Mouse (Mus musculus) embryonic stem cell, embryonic (primary cell): ENCODE data around the gene Keap1.

ENCODE experiments used
- CTCF ChIA-PET, 4 experiments: fragments of 300-600 bp in 2 of 4; fragments of 350-600 bp in 2 of 4; sonication (Branson Sonifier 250); formaldehyde crosslinking; loops; one replicate each; lab custom pipeline; 2022; ENCODE audit warnings: inconsistent platforms in 2 of 4; lab: Charles Lee
- POLR2A ChIA-PET, 4 experiments: fragments of 300-600 bp in 2 of 4; fragments of 350-600 bp in 2 of 4; sonication (Branson Sonifier 250); formaldehyde crosslinking; loops; one replicate each; lab custom pipeline; 2022; ENCODE audit warnings: antibody characterized with exemption in 4 of 4, inconsistent platforms in 1 of 4; lab: Charles Lee

The Keap1 gene

DNA sequence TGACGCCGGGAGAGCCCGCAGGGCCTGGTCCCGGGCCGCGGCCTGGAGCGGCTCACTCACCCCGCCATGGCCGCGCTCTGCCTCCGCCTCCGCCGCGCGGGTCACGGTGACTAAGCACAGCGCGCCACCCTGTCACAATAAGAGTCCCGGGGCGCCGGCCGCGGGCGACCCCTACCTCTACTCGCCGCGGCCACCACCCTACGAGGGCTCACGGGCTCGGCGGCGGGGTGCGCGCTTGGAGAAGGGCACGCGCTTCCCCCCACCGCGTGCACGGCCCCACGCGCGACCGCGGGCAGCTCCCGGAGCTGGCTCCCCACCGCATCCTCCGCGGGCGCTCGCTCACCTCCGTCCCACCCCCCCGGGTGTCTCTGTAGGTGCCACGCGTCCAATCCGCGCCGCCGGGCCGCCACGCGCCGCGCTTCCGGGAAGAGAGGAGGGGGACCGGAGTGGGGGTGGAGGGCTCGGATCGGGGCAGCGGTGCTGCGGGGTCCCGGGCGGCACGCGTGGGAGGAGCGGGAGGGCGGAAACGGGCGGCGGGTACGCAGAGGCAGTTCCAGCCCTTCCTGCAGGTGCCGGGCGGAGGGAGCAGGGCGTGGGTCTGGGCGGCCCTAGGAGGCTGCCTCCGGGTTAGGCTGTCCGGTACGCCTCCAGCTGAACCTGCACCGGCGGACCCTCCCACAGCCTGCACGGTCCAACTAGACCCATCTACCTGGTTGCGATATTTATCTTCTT lies at the start of gene Keap1:
Gene Keap1 (minus strand): TSS at position 629 of the 732 bp plus-strand sequence.
- ChIA-PET CTCF (interaction anchor here in 3 of 4 experiments (0.5 to 4.1 kb wide), 13 partner anchors 13 to 118 kb away, joined by 3 to 36 read pairs (median 4); partner anchors contain the start of gene Cdkn2d (in 2 of the 3)), POLR2A (interaction anchor here (0.6 to 11.6 kb wide), 40 partner anchors 9 to 593 kb away, joined by 3 to 223 read pairs (median 5); partner anchors contain the start of genes Atg4d (in 3 of the 4), Cdkn2d (in 2 of the 4), Kri1 (in 2 of the 4) and Ap1m2 (in 1 of the 4))

- POLR2A ChIA-PET = interaction anchor here in 3 of 4 experiments (0.5 to 2.7 kb wide), 26 partner anchors 10 to 144 kb away, joined by 3 to 12 read pairs (median 4); partner anchors contain the start of gene Slc44a2 (in 1 of the 3)
Observed at GRCm38 (mm10) chr9:21288404-21289336, 49.5 kb upstream of the Keap1 start.

DNA sequence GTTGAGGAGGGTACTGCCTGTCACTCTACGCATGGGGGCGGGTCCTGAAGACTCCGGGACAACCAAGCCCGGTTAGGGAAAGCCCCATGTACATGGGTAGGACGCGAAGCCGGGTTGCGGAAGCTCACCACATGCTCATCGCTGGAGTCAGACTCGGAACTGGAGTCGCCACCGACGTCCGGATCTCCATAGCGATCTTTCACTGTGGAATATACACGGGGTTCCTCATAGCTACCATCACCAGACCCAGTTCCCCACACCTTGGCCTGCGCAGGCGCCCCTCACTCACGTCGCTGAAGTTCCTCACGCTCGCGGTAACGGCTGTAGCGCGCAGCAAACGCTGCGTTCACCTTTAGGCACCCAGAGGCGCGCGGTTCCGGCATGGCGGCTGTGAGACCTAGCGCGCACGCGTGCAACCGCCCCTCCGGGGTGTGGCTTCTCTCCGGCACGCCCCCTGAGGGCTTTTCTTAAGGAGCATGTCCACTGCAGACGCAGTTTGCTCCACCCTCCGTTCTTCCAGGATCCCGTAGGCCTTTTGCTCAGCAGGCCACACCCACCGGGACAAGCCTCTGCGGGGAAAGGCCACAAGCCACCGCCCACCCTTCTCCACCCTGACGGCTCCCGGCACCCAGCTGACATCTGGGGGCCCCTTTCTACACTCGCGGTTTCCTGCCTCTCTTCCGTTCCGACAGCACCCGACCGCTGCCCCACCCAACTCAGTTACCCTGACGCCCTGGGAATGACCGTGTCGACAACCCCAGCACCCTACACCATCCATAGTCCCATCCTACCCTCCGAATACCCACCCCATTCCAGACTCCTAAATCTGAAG lies 48.6 kb upstream of the Keap1 start, which contains the start of gene Kri1:
Gene Kri1 (minus strand): TSS at position 399 of the 832 bp plus-strand sequence.
- ChIA-PET CTCF (interaction anchor here in 1 of 4 experiments (0.7 to 1.6 kb wide), 3 partner anchors 25 to 70 kb away, joined by 3 to 8 read pairs (median 4); no protein-coding TSS in a partner anchor), POLR2A (interaction anchor here in 3 of 4 experiments (0.5 to 2.7 kb wide), 47 partner anchors 9 to 258 kb away, joined by 3 to 12 read pairs (median 3); partner anchors contain the start of genes Keap1 (in 2 of the 3), Atg4d (in 1 of the 3), Gm38431 (in 1 of the 3) and Raver1 (in 1 of the 3))

More at GRCm38 (mm10) chr9:21288404-21289336, 49.5 kb upstream of the Keap1 start:
- CTCF ChIA-PET = interaction anchor here in 1 of 4 experiments (1.6 kb wide), 1 partner anchor 69 kb away, joined by 8 read pairs; no protein-coding TSS in a partner anchor

- ChIA-PET POLR2A (interaction anchor here in 3 of 4 experiments (0.8 to 6.0 kb wide), 30 partner anchors 10 to 259 kb away, joined by 3 to 39 read pairs (median 4); partner anchors contain the start of genes Keap1 (in 2 of the 3), Atg4d (in 1 of the 3), Gm38431 (in 1 of the 3) and Raver1 (in 1 of the 3)), CTCF (interaction anchor here in 2 of 4 experiments (0.6 to 1.6 kb wide), 3 partner anchors 71 kb away, joined by 5 to 9 read pairs (median 8); no protein-coding TSS in a partner anchor)
Observed at GRCm38 (mm10) chr9:21286753-21287152, 47.6 kb upstream of the Keap1 start.

- ChIA-PET POLR2A (interaction anchor here in 1 of 4 experiments (1.0 to 6.0 kb wide), 7 partner anchors 8 to 165 kb away, joined by 3 to 39 read pairs (median 4); partner anchors contain the start of gene Atg4d), CTCF (interaction anchor here (0.6 to 1.5 kb wide), 6 partner anchors 27 to 1242 kb away, joined by 3 to 7 read pairs (median 3); no protein-coding TSS in a partner anchor)
Observed at GRCm38 (mm10) chr9:21283994-21284393, 44.8 kb upstream of the Keap1 start.

- ChIA-PET POLR2A (interaction anchor here in 2 of 4 experiments (0.6 to 6.0 kb wide), 9 partner anchors 7 to 528 kb away, joined by 3 to 39 read pairs (median 4); partner anchors contain the start of gene Atg4d (in 1 of the 2)), CTCF (interaction anchor here (0.6 to 1.5 kb wide), 9 partner anchors 28 to 1241 kb away, joined by 3 to 12 read pairs (median 4); partner anchors contain the start of gene Slc44a2 (in 1 of the 4))
Observed at GRCm38 (mm10) chr9:21283591-21283990, 44.4 kb upstream of the Keap1 start.

DNA sequence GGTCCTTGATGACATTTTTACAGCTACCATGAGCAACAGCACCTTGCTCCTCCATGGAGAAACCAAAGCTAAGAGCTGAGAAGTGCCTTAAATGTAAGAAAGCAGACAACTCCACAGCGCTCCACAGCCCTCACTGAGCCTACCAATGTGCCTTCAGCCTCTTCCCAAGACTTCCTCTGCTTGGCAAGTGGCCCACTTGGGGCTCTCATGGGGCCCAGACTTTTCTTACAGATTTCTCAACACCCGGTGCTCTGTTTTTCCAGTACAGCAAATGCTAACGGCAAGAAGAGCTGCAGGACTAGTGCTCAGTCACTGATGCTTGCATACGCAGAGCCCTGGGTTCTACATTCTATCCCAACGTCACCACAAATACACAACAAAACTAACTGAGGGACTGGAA lies 38.6 kb upstream of the Keap1 start:
- POLR2A ChIA-PET = interaction anchor here in 3 of 4 experiments (0.6 to 5.4 kb wide), 10 partner anchors 7 to 179 kb away, joined by 3 to 36 read pairs (median 9); partner anchors contain the start of genes Atg4d (in 3 of the 3), Cdkn2d (in 2 of the 3) and Kri1 (in 1 of the 3)
- CTCF ChIA-PET = interaction anchor here in 2 of 4 experiments (0.8 to 1.5 kb wide), 3 partner anchors 13 to 49 kb away, joined by 3 to 4 read pairs (median 4); partner anchors contain the start of gene Atg4d (in 1 of the 2)

DNA sequence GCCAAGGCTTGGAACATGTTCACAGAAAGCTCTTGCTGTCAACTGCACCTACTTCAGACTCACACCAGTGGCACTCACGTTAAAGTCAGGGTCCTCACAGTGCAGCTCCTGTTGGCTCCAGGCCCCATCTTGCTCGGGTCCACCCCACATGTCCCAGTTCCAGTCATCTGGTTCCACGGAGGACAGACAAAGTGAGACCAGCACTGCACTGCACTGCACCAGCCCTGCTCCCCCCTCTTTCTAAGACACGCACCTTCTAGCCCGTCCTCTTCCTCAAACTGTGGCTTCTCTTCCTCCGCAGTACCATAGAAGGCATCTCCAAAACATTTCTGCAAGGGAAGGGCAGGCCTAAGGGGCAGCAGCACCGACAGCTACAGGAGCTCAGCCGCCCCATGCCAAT lies 37.1 kb upstream of the Keap1 start:
- ChIA-PET CTCF (interaction anchor here in 1 of 4 experiments (0.9 to 1.5 kb wide), 3 partner anchors 9 to 35 kb away, joined by 3 to 6 read pairs (median 4); partner anchors contain the start of gene Atg4d), POLR2A (interaction anchor here in 3 of 4 experiments (0.6 to 5.4 kb wide), 12 partner anchors 9 to 125 kb away, joined by 3 to 36 read pairs (median 7); partner anchors contain the start of genes Atg4d (in 3 of the 3), Cdkn2d (in 2 of the 3) and Kri1 (in 1 of the 3))

- POLR2A ChIA-PET = interaction anchor here (0.5 to 5.4 kb wide), 17 partner anchors 9 to 234 kb away, joined by 3 to 36 read pairs (median 6); partner anchors contain the start of genes Atg4d (in 4 of the 4), Cdkn2d (in 3 of the 4), Kri1 (in 1 of the 4) and Tmed1 (in 1 of the 4)
Observed at GRCm38 (mm10) chr9:21275727-21276126, 36.6 kb upstream of the Keap1 start.

DNA sequence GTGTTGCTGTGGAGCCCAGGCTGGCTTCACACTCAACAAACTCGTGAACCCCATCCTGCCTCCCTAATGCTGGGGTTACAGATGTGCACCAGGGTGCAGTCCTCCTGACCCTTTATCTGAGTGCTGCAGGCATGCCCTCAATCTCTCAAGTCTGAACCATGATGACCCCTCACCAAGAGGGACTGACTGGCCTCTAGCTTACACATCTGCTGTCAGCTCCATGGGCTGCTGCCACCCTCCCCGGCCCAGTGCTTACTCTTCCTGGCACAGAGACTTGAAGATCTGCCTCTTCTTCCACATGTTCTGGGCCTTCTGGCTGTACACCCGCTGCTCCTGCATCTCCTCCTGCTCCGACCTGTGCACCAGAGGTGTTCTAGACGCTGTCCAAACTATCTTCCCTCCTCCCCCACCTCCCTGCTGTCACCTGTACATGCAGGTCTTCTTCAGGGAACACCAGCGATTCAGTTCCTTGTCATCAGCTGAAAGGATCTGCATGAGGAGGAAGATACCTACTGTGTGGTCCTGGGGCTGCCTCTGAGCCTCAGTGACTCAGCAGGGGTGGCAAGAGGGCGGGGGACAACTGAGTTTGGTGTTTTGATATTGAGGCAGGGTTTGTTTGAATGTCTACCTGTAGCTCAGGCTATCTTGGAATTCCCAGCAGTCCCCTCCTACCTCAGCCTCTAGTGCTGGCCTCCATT lies 36.0 kb upstream of the Keap1 start:
- ChIA-PET CTCF (interaction anchor here in 2 of 4 experiments (0.9 to 1.4 kb wide), 2 partner anchors 10 to 34 kb away, joined by 4 to 6 read pairs; no protein-coding TSS in a partner anchor), POLR2A (interaction anchor here (0.5 to 5.4 kb wide), 17 partner anchors 8 to 235 kb away, joined by 3 to 39 read pairs (median 7); partner anchors contain the start of genes Atg4d (in 4 of the 4), Cdkn2d (in 3 of the 4), Kri1 (in 1 of the 4) and Tmed1 (in 1 of the 4))

More at GRCm38 (mm10) chr9:21275727-21276126, 36.6 kb upstream of the Keap1 start:
- CTCF ChIA-PET = interaction anchor here in 1 of 4 experiments (0.9 kb wide), 1 partner anchor 9 kb away, joined by 6 read pairs; no protein-coding TSS in a partner anchor

GRCm38 (mm10) chr9:21274336-21274735 lies 35.2 kb upstream of the Keap1 start:
- CTCF ChIA-PET = interaction anchor here in 1 of 4 experiments (1.4 kb wide), 1 partner anchor 33 kb away, joined by 4 read pairs; no protein-coding TSS in a partner anchor
- POLR2A ChIA-PET = interaction anchor here (0.9 to 5.4 kb wide), 18 partner anchors 8 to 120 kb away, joined by 3 to 39 read pairs (median 7); partner anchors contain the start of genes Cdkn2d (in 4 of the 4), Atg4d (in 2 of the 4) and Kri1 (in 1 of the 4)

DNA sequence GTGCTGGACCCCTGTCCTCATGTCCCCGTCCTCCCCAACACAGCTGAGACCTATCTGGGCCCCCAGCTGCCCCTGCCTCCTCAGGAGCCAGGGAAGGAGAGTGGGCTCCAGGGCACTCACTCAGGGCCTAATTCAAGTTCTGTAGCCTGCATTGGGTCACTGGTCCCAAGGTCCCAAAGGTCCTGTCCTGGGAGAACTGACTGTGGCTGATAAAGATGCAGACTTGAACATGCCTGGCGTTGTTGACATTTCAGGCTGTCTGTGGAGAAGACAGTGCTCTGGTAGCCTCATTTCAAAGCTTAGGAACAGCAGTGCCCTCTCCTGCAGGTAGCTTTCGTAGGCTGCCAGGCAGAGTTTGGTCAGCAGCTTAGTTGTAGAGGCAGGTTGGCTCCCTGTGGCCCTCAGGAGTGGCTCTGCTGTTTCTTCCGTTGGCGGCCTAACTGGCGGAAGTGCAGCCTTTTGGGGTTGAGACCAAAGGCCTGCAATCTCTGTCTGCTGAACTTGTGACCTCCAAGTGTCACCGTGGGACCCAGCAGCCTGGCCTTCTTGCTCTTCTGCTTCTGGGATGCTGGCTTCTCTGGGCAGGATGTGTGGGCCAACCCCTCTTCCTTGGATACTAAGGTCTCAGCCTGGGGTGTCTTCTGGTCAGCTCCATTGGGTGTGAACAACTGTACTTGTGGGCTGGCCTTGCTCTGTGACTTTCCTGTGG lies 34.5 kb upstream of the Keap1 start:
- POLR2A ChIA-PET = interaction anchor here in 3 of 4 experiments (0.9 to 5.4 kb wide), 22 partner anchors 8 to 235 kb away, joined by 3 to 39 read pairs (median 4); partner anchors contain the start of genes Cdkn2d (in 3 of the 3), Atg4d (in 2 of the 3), Kri1 (in 2 of the 3) and S1pr5 (in 1 of the 3)
- CTCF ChIA-PET = interaction anchor here (0.5 to 1.4 kb wide), 4 partner anchors 9 to 85 kb away, joined by 4 to 8 read pairs (median 4); partner anchors contain the start of gene Atg4d (in 1 of the 4)

- CTCF ChIA-PET = interaction anchor here (0.5 to 1.4 kb wide), 5 partner anchors 8 to 86 kb away, joined by 4 to 8 read pairs (median 4); partner anchors contain the start of gene Atg4d (in 1 of the 4)
- POLR2A ChIA-PET = interaction anchor here in 3 of 4 experiments (0.7 to 5.4 kb wide), 23 partner anchors 8 to 236 kb away, joined by 3 to 39 read pairs (median 4); partner anchors contain the start of genes Cdkn2d (in 3 of the 3), Atg4d (in 2 of the 3), Kri1 (in 2 of the 3) and Gm38431 (in 1 of the 3)
Observed at GRCm38 (mm10) chr9:21273094-21273493, 33.9 kb upstream of the Keap1 start.
